Mouse (Mus musculus) hindbrain, embryonic 15.5 days (tissue): ENCODE results near the gene Rspry1. TPM values are rescaled to one million over a fixed set of nuclear protein-coding genes. Genes with fewer than 3 reads are reported as not detected.

Experiments
- ATAC-seq: fragments of 200-750 bp; cut with Nextera tagmentation; 2 replicates; pipeline ENCODE4 v1.8.0; 2017; ENCODE audit warnings: low read depth, moderate number of reproducible peaks, moderate TSS enrichment; ENCODE audit not compliant: low FRiP score
- H3K27ac ChIP-seq: fragments of 300-500 bp; sonication (generic); replicated peaks from 2 replicates; pipeline ENCODE4 v1.5.1; 2015; ENCODE audit warnings: mild to moderate bottlenecking, inconsistent platforms
- H3K27me3 ChIP-seq: fragments of 300-500 bp; sonication (generic); 2 replicates; pipeline ENCODE4 v1.6.1; 2015; ENCODE audit warnings: control low read depth, inconsistent platforms
- H3K36me3 ChIP-seq: fragments of 300-500 bp; sonication (generic); 2 replicates; pipeline ENCODE4 v1.6.1; 2015; ENCODE audit warnings: control low read depth, inconsistent platforms
- H3K4me1 ChIP-seq: fragments of 300-500 bp; sonication (generic); replicated peaks from 2 replicates; pipeline ENCODE4 v1.6.1; 2015; ENCODE audit warnings: control low read depth, inconsistent platforms
- H3K4me2 ChIP-seq: fragments of 300-500 bp; sonication (generic); 2 replicates; pipeline ENCODE4 v1.6.1; 2015; ENCODE audit warnings: moderate library complexity, mild to moderate bottlenecking, inconsistent platforms
- H3K4me3 ChIP-seq: fragments of 300-500 bp; sonication (generic); 2 replicates; pipeline ENCODE4 v1.5.1; 2015; ENCODE audit warnings: mild to moderate bottlenecking, inconsistent platforms
- H3K9ac ChIP-seq: fragments of 300-500 bp; sonication (generic); 2 replicates; pipeline ENCODE4 v1.6.1; 2015; ENCODE audit warnings: inconsistent platforms
- H3K9me3 ChIP-seq: fragments of 300-500 bp; sonication (generic); 2 replicates; pipeline ENCODE4 v1.6.1; 2016; ENCODE audit warnings: control low read depth, inconsistent platforms
- WGBS: fragments of 180-500 bp; shearing (Covaris S2); methylation state at CpG from one replicate; pipeline ENCODE4 v1.1.7; 2015; 5-methylcytosine and 5-hydroxymethylcytosine counted together
- polyA plus RNA-seq: library from polyadenylated mRNA; unstranded; fragments of >200 nt; fragmentation: Nextera tagmentation; extraction: Ambion mirVana; gene quantifications from 2 replicates; pipeline ENCODE4 v1.2.1, GENCODE M21; 2015

Rspry1 gene
- polyA plus RNA-seq, 1 experiment from 2014 or later, result 45.5 TPM

DNA sequence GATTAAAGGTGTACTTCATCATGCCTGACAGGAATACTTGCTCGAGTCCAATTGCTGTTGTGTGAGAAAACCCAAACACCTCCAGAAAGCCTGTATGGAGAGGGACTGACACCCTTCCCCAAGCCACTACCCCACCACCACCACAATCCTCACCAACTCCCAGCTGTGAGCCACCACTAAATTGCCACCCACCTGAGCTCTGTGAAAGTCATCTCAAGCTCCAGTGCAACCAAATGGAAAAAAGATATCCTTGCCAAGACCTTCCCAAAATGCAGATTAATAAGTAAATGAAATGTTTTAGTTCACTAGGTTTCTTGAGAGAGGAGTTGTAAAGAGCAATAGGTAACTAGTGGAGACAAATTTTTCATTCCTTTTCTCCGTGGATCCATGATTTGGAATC lies 63.0 kb downstream of the Rspry1 start:
- Histone ChIP-seq H3K4me2 (no peak overlapping the region), H3K4me1 (peaks cover 19% of the 10 kb centered on the region), H3K36me3 (peaks cover 23% of the 10 kb centered on the region), H3K4me3 (no peak overlapping the region), H3K9ac (no peak overlapping the region), H3K9me3 (no peaks in the 10 kb centered on the region), H3K27me3 (no peaks in the 10 kb centered on the region), H3K27ac (no peak overlapping the region)
- WGBS, result 83% methylated on average over 2 of the region's 2 CpGs
- ATAC-seq, result no peak

GRCm38 (mm10) chr8:94666456-94667308 lies 64.9 kb downstream of the Rspry1 start, which contains the start of gene Arl2bp:
Gene Arl2bp (plus strand): TSS chr8:94666600.
- ATAC-seq, result peak; percentile 98
- H3K27me3 ChIP-seq, result no peaks in the 10 kb centered on the region
- H3K4me2 ChIP-seq, result peak within 1 kb of the TSS; percentile 83
- H3K9me3 ChIP-seq, result no peaks in the 10 kb centered on the region
- H3K4me1 ChIP-seq, result peaks cover 19% of the 10 kb centered on the region
- peak within 1 kb of the TSS; percentile 95 for H3K27ac ChIP-seq
- peak within 1 kb of the TSS; percentile 93 for H3K9ac ChIP-seq
- under 1% methylated on average over 74 of the region's 74 CpGs for WGBS
- H3K4me3 ChIP-seq, result peak within 1 kb of the TSS; percentile 84
- H3K36me3 ChIP-seq, result peaks cover 27% of the 10 kb centered on the region

GRCm38 (mm10) chr8:94674384-94674783 lies 72.6 kb downstream of the Rspry1 start:
- no peaks in the 10 kb centered on the region for H3K4me1 ChIP-seq
- WGBS, result 78% methylated on average over 5 of the region's 5 CpGs
- H3K9me3 ChIP-seq, result no peaks in the 10 kb centered on the region
- ATAC-seq, result no peak
- H3K4me3 ChIP-seq, result no peak overlapping the region
- no peaks in the 10 kb centered on the region for H3K27me3 ChIP-seq
- no peak overlapping the region for H3K4me2 ChIP-seq
- peaks cover 51% of the 10 kb centered on the region for H3K36me3 ChIP-seq
- no peak overlapping the region for H3K27ac ChIP-seq
- no peak overlapping the region for H3K9ac ChIP-seq

DNA sequence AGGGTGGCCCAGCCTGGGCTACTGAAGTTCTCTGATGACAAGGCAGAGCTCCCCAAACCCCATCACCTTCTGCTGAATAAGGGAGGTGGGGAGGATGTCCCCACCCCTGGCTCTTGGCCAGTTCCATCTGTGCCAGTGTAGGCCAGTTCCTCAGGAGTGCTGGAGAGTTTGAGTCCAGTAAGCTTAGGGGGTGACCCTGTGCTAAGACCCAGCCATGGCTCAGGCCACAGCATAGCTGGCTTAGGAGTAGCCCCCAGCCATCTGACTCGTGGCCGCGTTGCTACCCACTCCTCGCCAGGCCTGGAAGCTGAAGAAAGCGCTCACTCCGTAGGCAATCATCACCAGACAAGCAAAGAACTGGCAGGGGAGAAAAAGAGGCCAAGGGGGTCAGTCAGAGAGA lies 74.2 kb downstream of the Rspry1 start:
- no peaks in the 10 kb centered on the region for H3K4me1 ChIP-seq
- peak; percentile 42; the same call in 1 of the 2 replicates for ATAC-seq
- 80% methylated on average over 6 of the region's 6 CpGs for whole genome bisulfite sequencing
- H3K36me3 ChIP-seq, result peaks cover 42% of the 10 kb centered on the region
- no peaks in the 10 kb centered on the region for H3K27me3 ChIP-seq
- no peaks in the 10 kb centered on the region for H3K9me3 ChIP-seq
- no peak overlapping the region for H3K9ac ChIP-seq
- H3K4me3 ChIP-seq, result no peak overlapping the region
- no peak overlapping the region for H3K27ac ChIP-seq
- no peak overlapping the region for H3K4me2 ChIP-seq

GRCm38 (mm10) chr8:94678582-94678981 lies 76.8 kb downstream of the Rspry1 start:
- ATAC-seq, result no peak
- H3K36me3 ChIP-seq, result peaks cover 15% of the 10 kb centered on the region
- WGBS, result 50% methylated on average over 9 of the region's 9 CpGs
- H3K4me3 ChIP-seq, result no peak overlapping the region
- H3K4me2 ChIP-seq, result no peak overlapping the region
- H3K9me3 ChIP-seq, result no peaks in the 10 kb centered on the region
- no peak overlapping the region for H3K9ac ChIP-seq
- no peaks in the 10 kb centered on the region for H3K27me3 ChIP-seq
- H3K27ac ChIP-seq, result peak overlapping the region; percentile 58
- H3K4me1 ChIP-seq, result no peaks in the 10 kb centered on the region

GRCm38 (mm10) chr8:94680414-94680813 lies 78.7 kb downstream of the Rspry1 start:
- H3K27ac ChIP-seq, result no peak overlapping the region
- H3K9me3 ChIP-seq, result no peaks in the 10 kb centered on the region
- H3K36me3 ChIP-seq, result no peaks in the 10 kb centered on the region
- H3K4me2 ChIP-seq, result no peak overlapping the region
- WGBS, result 85% methylated on average over 3 of the region's 3 CpGs
- H3K4me1 ChIP-seq, result no peaks in the 10 kb centered on the region
- no peak for ATAC-seq
- no peak overlapping the region for H3K4me3 ChIP-seq
- H3K27me3 ChIP-seq, result no peaks in the 10 kb centered on the region
- no peak overlapping the region for H3K9ac ChIP-seq

DNA sequence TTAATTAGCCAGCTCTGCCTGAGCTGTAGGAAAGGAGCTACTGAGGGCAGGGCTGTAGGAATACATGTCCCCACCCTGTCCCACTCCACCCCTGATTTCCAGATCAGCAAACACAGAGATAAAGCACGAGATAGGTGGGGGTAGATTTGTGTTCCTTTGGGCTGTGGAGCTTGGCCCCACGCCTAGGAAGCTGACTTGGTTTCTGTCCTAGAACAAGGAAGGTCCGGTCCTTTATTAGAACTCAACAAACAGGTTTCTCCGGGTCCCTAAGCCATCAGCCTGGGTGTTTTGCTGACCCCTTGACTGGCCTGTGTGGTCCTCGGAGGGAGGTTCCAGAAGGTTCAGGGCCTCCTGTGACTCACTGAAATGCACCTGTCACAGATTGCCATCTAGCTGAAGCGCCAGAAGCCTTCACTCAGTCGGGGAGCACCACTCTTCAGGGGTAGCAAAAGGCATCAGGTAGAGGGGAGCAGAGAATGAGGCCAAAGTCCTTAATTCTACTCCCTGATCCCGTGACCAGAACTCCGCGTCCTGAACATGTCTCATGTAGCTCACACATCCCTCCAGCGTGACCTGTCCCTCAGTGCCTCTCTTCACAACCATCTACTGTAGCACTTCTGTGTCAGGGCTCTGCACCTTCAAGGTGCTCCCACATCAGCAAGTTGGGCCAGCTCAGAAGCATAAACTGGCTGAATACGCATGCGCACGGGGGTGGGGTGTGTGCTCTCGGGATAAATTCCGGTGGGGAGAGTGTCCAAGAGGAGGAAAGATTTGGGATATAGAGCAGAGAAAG lies 81.2 kb downstream of the Rspry1 start:
- H3K4me2 ChIP-seq, result no peak overlapping the region
- no peaks in the 10 kb centered on the region for H3K4me1 ChIP-seq
- no peaks in the 10 kb centered on the region for H3K9me3 ChIP-seq
- no peaks in the 10 kb centered on the region for H3K27me3 ChIP-seq
- no peak for ATAC-seq
- 85% methylated on average over 16 of the region's 16 CpGs for WGBS
- no peak overlapping the region for H3K9ac ChIP-seq
- H3K27ac ChIP-seq, result no peak overlapping the region
- H3K36me3 ChIP-seq, result no peaks in the 10 kb centered on the region
- no peak overlapping the region for H3K4me3 ChIP-seq

DNA sequence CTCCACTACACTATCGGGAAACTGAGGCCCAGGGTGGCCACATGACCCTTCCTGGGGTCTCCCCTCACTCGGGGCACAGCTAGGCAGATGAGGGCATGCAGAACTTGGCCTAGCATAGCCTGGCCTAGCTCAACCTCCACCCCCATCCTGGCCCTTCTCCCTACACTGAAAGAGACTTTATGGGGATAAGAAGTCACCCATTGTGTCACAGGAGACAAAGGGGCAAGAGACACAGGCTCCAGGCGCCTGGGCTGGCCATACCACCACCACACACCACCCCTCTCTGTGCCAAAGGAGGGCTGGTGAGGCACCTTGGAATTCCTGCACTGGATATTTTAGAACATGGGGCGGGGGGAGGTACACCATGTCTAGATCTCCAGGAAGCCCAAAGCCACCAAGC lies 82.5 kb downstream of the Rspry1 start:
- Histone ChIP-seq H3K9me3 (no peaks in the 10 kb centered on the region), H3K4me1 (no peaks in the 10 kb centered on the region), H3K27me3 (no peaks in the 10 kb centered on the region), H3K4me3 (no peak overlapping the region), H3K27ac (no peak overlapping the region), H3K4me2 (no peak overlapping the region), H3K9ac (no peak overlapping the region), H3K36me3 (no peaks in the 10 kb centered on the region)
- ATAC-seq, result no peak
- 75% methylated on average over 4 of the region's 4 CpGs for WGBS

- Histone ChIP-seq H3K4me2 (no peak overlapping the region), H3K36me3 (no peaks in the 10 kb centered on the region), H3K4me3 (no peak overlapping the region), H3K27ac (no peak overlapping the region), H3K4me1 (no peaks in the 10 kb centered on the region), H3K9ac (no peak overlapping the region), H3K9me3 (no peaks in the 10 kb centered on the region), H3K27me3 (no peaks in the 10 kb centered on the region)
- 75% methylated on average over 9 of the region's 9 CpGs for WGBS
- ATAC-seq, result no peak
These were observed 84.2 kb downstream of the Rspry1 start for GRCm38 (mm10) chr8:94685953-94686352.

GRCm38 (mm10) chr8:94694701-94695100 lies 93.0 kb downstream of the Rspry1 start:
- WGBS, result 3% methylated on average over 6 of the region's 6 CpGs
- Histone ChIP-seq H3K4me1 (peaks cover 24% of the 10 kb centered on the region), H3K9ac (no peak overlapping the region), H3K27ac (no peak overlapping the region), H3K27me3 (peaks cover 54% of the 10 kb centered on the region), H3K4me2 (peak overlapping the region; percentile 84; the same call in 1 of the 2 replicates), H3K36me3 (no peaks in the 10 kb centered on the region), H3K4me3 (0 out of 2 replicates have a peak overlapping the region, but pooled peaks have one; percentile 49), H3K9me3 (no peaks in the 10 kb centered on the region)
- no peak for ATAC-seq

GRCm38 (mm10) chr8:94695341-94695993 lies 93.7 kb downstream of the Rspry1 start:
- H3K27me3 ChIP-seq, result peaks cover 54% of the 10 kb centered on the region
- no peaks in the 10 kb centered on the region for H3K36me3 ChIP-seq
- WGBS, result under 1% methylated on average over 31 of the region's 31 CpGs

DNA sequence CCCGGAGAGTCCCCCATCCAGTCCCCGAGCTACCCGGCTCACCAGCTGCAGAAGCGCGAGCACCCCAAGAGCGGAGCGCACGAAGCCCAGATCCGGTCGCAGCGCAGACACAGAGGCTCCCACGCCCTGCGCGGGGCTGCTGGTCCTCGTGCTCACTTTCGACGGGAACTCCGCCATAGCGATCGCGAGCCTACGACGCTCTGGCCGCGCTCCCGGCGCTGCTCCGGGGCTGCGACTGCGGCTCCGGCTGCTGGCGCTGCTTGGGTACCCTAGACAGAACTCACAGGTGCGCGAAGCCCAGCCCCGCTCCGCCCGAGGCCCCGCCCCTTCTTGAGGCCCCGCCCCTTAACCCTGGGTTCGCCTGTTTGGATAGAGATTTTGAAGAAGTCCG lies 94.3 kb downstream of the Rspry1 start, which contains the start of gene Pllp:
Gene Pllp, minus strand, starts transcription at position 285 of the 391 bp plus-strand sequence.
- no peak within 1 kb of the TSS for H3K27ac ChIP-seq
- WGBS, result under 1% methylated on average over 41 of the region's 41 CpGs
- peak; percentile 57 for ATAC-seq

More at GRCm38 (mm10) chr8:94695341-94695993, 93.7 kb downstream of the Rspry1 start:
- Histone ChIP-seq H3K27ac (no peak overlapping the region), H3K4me2 (peak overlapping the region; percentile 84), H3K9me3 (no peaks in the 10 kb centered on the region), H3K4me1 (peaks cover 24% of the 10 kb centered on the region), H3K4me3 (peak overlapping the region; percentile 49), H3K9ac (peak overlapping the region; percentile 47)
- peak; percentile 57 for ATAC-seq

More for the DNA sequence above, 94.3 kb downstream of the Rspry1 start, which contains the start of gene Pllp:
- peak within 1 kb of the TSS; percentile 49 for H3K4me3 ChIP-seq
- peak within 1 kb of the TSS; percentile 47 for H3K9ac ChIP-seq
- H3K4me1 ChIP-seq, result peaks cover 24% of the 10 kb centered on the region
- peak within 1 kb of the TSS; percentile 84 for H3K4me2 ChIP-seq
- H3K36me3 ChIP-seq, result no peaks in the 10 kb centered on the region
- H3K9me3 ChIP-seq, result no peaks in the 10 kb centered on the region
- H3K27me3 ChIP-seq, result peaks cover 54% of the 10 kb centered on the region
